Comparison of ENCODE assay signal across 20 mouse cellular contexts in genomic region chr4:35101201-35101600, GRCm38 (mm10). TPM values are rescaled to one million over a fixed set of nuclear protein-coding genes. Genes with fewer than 3 reads are reported as not detected.
"Had no signal": no experiment of that assay in that cellular context is flagged by ENCODE, and none has a peak within 500 bp of the region (broad histone marks: within the 10 kb centered on the region; RNA-seq: fewer than 3 reads in every experiment).

No protein-coding gene starts in this region.

- H3K9ac ChIP-seq: intestine, embryonic 15.5 days; limb, embryonic 12.5 days; limb, embryonic 15.5 days; liver, embryonic 12.5 days; liver, embryonic 15.5 days had no signal

- DNase-seq: kidney, adult 11 months; kidney, adult 8-10 months; kidney, postnatal 14 days; left cerebral cortex, postnatal 4 days; lung, adult 2 months; lung, postnatal 14 days; lung, postnatal 4 days; midbrain, embryonic 14.5 days; thymus, postnatal 25 days had no signal

- H3K9me3 ChIP-seq: intestine, embryonic 15.5 days; limb, embryonic 12.5 days; limb, embryonic 15.5 days; liver, embryonic 12.5 days; liver, embryonic 15.5 days had no signal

- H3K36me3 ChIP-seq: intestine, embryonic 15.5 days; limb, embryonic 12.5 days; limb, embryonic 15.5 days; liver, embryonic 12.5 days; liver, embryonic 15.5 days had no signal

- ATAC-seq: intestine, embryonic 15.5 days; liver, embryonic 12.5 days had no signal

- H3K27ac ChIP-seq: limb, embryonic 12.5 days had no signal

- H3K4me2 ChIP-seq: midbrain, embryonic 11.5 days had no signal

- H3K27me3 ChIP-seq: intestine, embryonic 15.5 days; limb, embryonic 12.5 days; limb, embryonic 15.5 days; liver, embryonic 12.5 days; liver, embryonic 15.5 days had no signal

- H3K4me3 ChIP-seq: intestine, embryonic 15.5 days; limb, embryonic 15.5 days had no signal

RNA-seq across cellular contexts. Expression of gene Ifnk, which starts 50.7 kb away (rescaled TPM):
- polyA plus RNA-seq: liver, embryonic 12.5 days; lung, adult 2 months; lung, embryonic 16.5 days; midbrain, embryonic 14.5 days; midbrain, postnatal 0 days; neural tube, embryonic 14.5 days; small intestine, adult 2 months; spleen, adult 2 months had no signal
